Mouse (Mus musculus) E14TG2a.4 (cell line): Measurements from ENCODE around the gene Gpat3.

Experiments used
- CTCF ChIP-seq: conservative IDR thresholded peaks from 2 replicates; pipeline ENCODE4 v1.5.1; 2014; ENCODE audit warnings: low read length
- NANOG ChIP-seq: IDR thresholded peaks from 2 replicates; pipeline ENCODE4 v1.6.1; 2014; ENCODE audit warnings: borderline replicate concordance, low read length, mixed read lengths
- POU5F1 ChIP-seq: IDR thresholded peaks from 2 replicates; pipeline ENCODE4 v1.6.1; 2014; ENCODE audit warnings: low read length, borderline replicate concordance

DNA sequence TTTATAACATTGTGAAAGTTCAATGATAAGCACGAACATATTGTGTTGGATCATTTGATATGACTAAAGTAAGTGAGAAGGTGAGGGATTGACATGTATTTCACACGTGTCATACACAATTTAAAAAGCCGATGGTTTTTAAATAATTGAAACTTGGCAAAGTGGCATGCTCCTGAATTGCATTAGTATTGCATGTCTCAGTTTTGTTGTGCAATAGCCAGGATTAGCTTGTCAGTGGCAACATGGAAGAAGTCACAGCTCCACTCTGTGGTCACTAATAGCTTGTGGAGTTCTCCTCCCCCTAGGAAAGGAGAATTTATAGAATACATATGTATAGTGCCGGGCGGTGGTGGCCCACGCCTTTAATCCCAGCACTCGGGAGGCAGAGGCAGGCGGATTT lies 24.1 kb upstream of the Gpat3 start:
- no peak for TF ChIP-seq CTCF
- TF ChIP-seq POU5F1, result no peak
- TF ChIP-seq NANOG, result no peak
